Mouse (Mus musculus) lung, embryonic 14.5 days (tissue): ENCODE results near the gene Pak7. TPM values are rescaled to one million over a fixed set of nuclear protein-coding genes. Genes with fewer than 3 reads are reported as not detected.

Experiments used
- ATAC-seq: fragments of 200-750 bp; cut with Nextera tagmentation; 2 replicates; pipeline ENCODE4 v1.8.0; 2017; ENCODE audit warnings: mild to moderate bottlenecking, moderate TSS enrichment, moderate library complexity; ENCODE audit not compliant: insufficient read depth
- DNase-seq: peaks from one replicate; pipeline ENCODE4 v3.0.0-alpha.2; 2015
- H3K27ac ChIP-seq: fragments of 300-500 bp; sonication (generic); 2 replicates; pipeline ENCODE4 v1.5.1; 2014; ENCODE audit warnings: low read depth, mild to moderate bottlenecking, moderate library complexity
- H3K27me3 ChIP-seq: fragments of 300-500 bp; sonication (generic); 2 replicates; pipeline ENCODE4 v1.6.1; 2014; ENCODE audit warnings: low read length, control low read depth; ENCODE audit not compliant: insufficient read depth
- H3K36me3 ChIP-seq: fragments of 300-500 bp; sonication (generic); 2 replicates; pipeline ENCODE4 v1.6.1; 2014; ENCODE audit warnings: control low read depth; ENCODE audit not compliant: insufficient read depth
- H3K4me1 ChIP-seq: fragments of 300-500 bp; sonication (generic); 2 replicates; pipeline ENCODE4 v1.6.1; 2014; ENCODE audit warnings: antibody characterized with exemption, control low read depth; ENCODE audit not compliant: insufficient read depth
- H3K4me2 ChIP-seq: fragments of 300-500 bp; sonication (generic); 2 replicates; pipeline ENCODE4 v1.6.1; 2014; ENCODE audit warnings: mild to moderate bottlenecking
- H3K4me3 ChIP-seq: fragments of 300-500 bp; sonication (generic); 2 replicates; pipeline ENCODE4 v1.5.1; 2014; ENCODE audit warnings: low read depth, low read length
- H3K9ac ChIP-seq: fragments of 300-500 bp; sonication (generic); 2 replicates; pipeline ENCODE4 v1.6.1; 2014
- H3K9me3 ChIP-seq: fragments of 300-500 bp; sonication (generic); 2 replicates; pipeline ENCODE4 v1.6.1; 2016; ENCODE audit warnings: low read depth, low read length, control low read depth
- CTCF ChIP-seq: IDR thresholded peaks from 2 replicates; pipeline ENCODE4 v1.5.1; 2016; ENCODE audit warnings: antibody characterized with exemption, low read depth
- WGBS: fragments of 180-500 bp; shearing (Covaris S2); extraction: QIAGEN DNeasy Blood & Tissue Kit; methylation state at CpG from one replicate; pipeline ENCODE4 v1.1.7; 2014; 5-methylcytosine and 5-hydroxymethylcytosine counted together
- polyA plus RNA-seq: library from polyadenylated mRNA; unstranded; fragments of >200 nt; fragmentation: Nextera tagmentation; extraction: Ambion mirVana; gene quantifications from 2 replicates; pipeline ENCODE4 v1.2.1, GENCODE M21; 2014

The Pak7 gene
- 0.64 and 1.1 TPM in 2 replicates for polyA plus RNA-seq

- Histone ChIP-seq H3K4me1 (no peaks in the 10 kb centered on the region), H3K4me2 (peak within 1 kb of the TSS; percentile 82), H3K36me3 (no peaks in the 10 kb centered on the region), H3K27me3 (0 out of 2 replicates have a peak, but pooled peaks cover 3% of the 10 kb centered on the region), H3K4me3 (peak within 1 kb of the TSS; percentile 50), H3K9ac (peak within 1 kb of the TSS; percentile 24), H3K9me3 (no peaks in the 10 kb centered on the region), H3K27ac (no peak within 1 kb of the TSS)
- WGBS, result under 1% methylated on average over 39 of the region's 39 CpGs
- peak; percentile 11; the same call in 1 of the 2 replicates for TF ChIP-seq CTCF
- peak; percentile 99 for ATAC-seq
- DNase-seq, result peak; percentile 87
Observed at GRCm38 (mm10) chr2:136387181-136388131, at the start of gene Pak7. Gene Pak7 (minus strand): TSS chr2:136387967.

- Histone ChIP-seq H3K27me3 (no peaks in the 10 kb centered on the region), H3K4me1 (no peaks in the 10 kb centered on the region), H3K9ac (no peak overlapping the region), H3K27ac (no peak overlapping the region), H3K4me3 (no peak overlapping the region), H3K9me3 (no peaks in the 10 kb centered on the region), H3K4me2 (no peak overlapping the region), H3K36me3 (no peaks in the 10 kb centered on the region)
- ATAC-seq, result no peak
- TF ChIP-seq CTCF, result no peak
- 74% methylated on average over 6 of the region's 6 CpGs for WGBS
- no peak for DNase-seq
Observed at GRCm38 (mm10) chr2:136425561-136425960, 37.8 kb upstream of the Pak7 start.

GRCm38 (mm10) chr2:136419543-136419942, 31.8 kb upstream of the Pak7 start:
- no peak for TF ChIP-seq CTCF
- Histone ChIP-seq H3K4me2 (no peak overlapping the region), H3K36me3 (no peaks in the 10 kb centered on the region), H3K27me3 (no peaks in the 10 kb centered on the region), H3K9me3 (no peaks in the 10 kb centered on the region), H3K4me1 (no peaks in the 10 kb centered on the region), H3K27ac (no peak overlapping the region), H3K4me3 (no peak overlapping the region), H3K9ac (no peak overlapping the region)
- WGBS, result 71% methylated on average over 1 of the region's 1 CpGs
- ATAC-seq (no peak), DNase-seq (no peak)

- H3K27me3 ChIP-seq, result no peaks in the 10 kb centered on the region
- no peak overlapping the region for H3K9ac ChIP-seq
- H3K4me3 ChIP-seq, result no peak overlapping the region
- no peak overlapping the region for H3K4me2 ChIP-seq
- ATAC-seq (no peak), DNase-seq (no peak)
- TF ChIP-seq CTCF, result no peak
- H3K4me1 ChIP-seq, result no peaks in the 10 kb centered on the region
- H3K36me3 ChIP-seq, result no peaks in the 10 kb centered on the region
- H3K9me3 ChIP-seq, result no peaks in the 10 kb centered on the region
- no peak overlapping the region for H3K27ac ChIP-seq
Observed at GRCm38 (mm10) chr2:136416381-136416780, 28.6 kb upstream of the Pak7 start.

GRCm38 (mm10) chr2:136402587-136402986, 14.8 kb upstream of the Pak7 start:
- Histone ChIP-seq H3K27me3 (no peaks in the 10 kb centered on the region), H3K4me3 (no peak overlapping the region), H3K27ac (no peak overlapping the region), H3K4me1 (no peaks in the 10 kb centered on the region), H3K36me3 (no peaks in the 10 kb centered on the region), H3K4me2 (no peak overlapping the region), H3K9ac (no peak overlapping the region), H3K9me3 (no peaks in the 10 kb centered on the region)
- no peak for TF ChIP-seq CTCF
- 81% methylated on average over 4 of the region's 4 CpGs for WGBS
- no peak for ATAC-seq
- no peak for DNase-seq

- Histone ChIP-seq H3K27me3 (no peaks in the 10 kb centered on the region), H3K9me3 (no peaks in the 10 kb centered on the region), H3K4me3 (no peak overlapping the region), H3K27ac (no peak overlapping the region), H3K36me3 (no peaks in the 10 kb centered on the region), H3K4me2 (no peak overlapping the region), H3K9ac (no peak overlapping the region), H3K4me1 (no peaks in the 10 kb centered on the region)
- DNase-seq (no peak), ATAC-seq (no peak)
- WGBS, result 53% methylated on average over 3 of the region's 3 CpGs
- TF ChIP-seq CTCF, result no peak
Observed at GRCm38 (mm10) chr2:136375318-136375717, 12.4 kb downstream of the Pak7 start.

GRCm38 (mm10) chr2:136372361-136372760, 15.4 kb downstream of the Pak7 start:
- Histone ChIP-seq H3K9ac (no peak overlapping the region), H3K4me2 (no peak overlapping the region), H3K27ac (no peak overlapping the region), H3K27me3 (no peaks in the 10 kb centered on the region), H3K4me1 (no peaks in the 10 kb centered on the region), H3K36me3 (no peaks in the 10 kb centered on the region), H3K4me3 (no peak overlapping the region), H3K9me3 (no peaks in the 10 kb centered on the region)
- DNase-seq, result no peak
- TF ChIP-seq CTCF, result no peak
- ATAC-seq, result no peak
- WGBS, result 53% methylated on average over 1 of the region's 1 CpGs
